Mouse (Mus musculus) hindlimb bud, embryonic 11.5 days (tissue): ENCODE results near the gene Klhl10.

Experiments used
- DNase-seq: peaks from one replicate; pipeline ENCODE4 v3.0.0-alpha.2; 2012; ENCODE audit warnings: low read depth, low spot score; ENCODE audit errors: extremely low spot score

Gene Klhl10

GRCm38 (mm10) chr11:100408076-100408834 is 33.5 kb upstream of the Klhl10 start:
- DNase-seq: no peak

GRCm38 (mm10) chr11:100408835-100409462 is 32.8 kb upstream of the Klhl10 start:
- no peak for DNase-seq

DNA sequence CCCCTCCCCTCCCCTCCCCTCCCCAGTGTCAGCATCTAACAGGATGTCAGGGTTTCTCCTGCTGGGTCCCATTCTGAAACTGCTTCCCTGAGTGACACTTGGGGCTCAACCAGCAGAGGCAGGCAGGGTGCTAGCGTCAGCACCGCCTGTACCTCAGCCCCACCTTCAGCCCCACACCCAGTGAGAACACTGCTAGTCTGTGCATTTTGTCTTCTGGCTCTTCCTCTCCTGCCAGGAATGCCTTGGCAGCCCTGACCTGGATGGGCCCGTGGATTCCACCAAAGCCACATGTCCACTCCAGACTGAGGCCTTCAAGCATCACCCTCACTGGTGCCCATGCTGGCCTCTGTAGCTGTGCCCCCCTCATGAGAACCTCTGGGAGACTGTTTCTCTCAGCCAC is 32.0 kb upstream of the Klhl10 start:
- DNase-seq: no peak

- DNase-seq: no peak
Observed at GRCm38 (mm10) chr11:100411736-100412135, 30.0 kb upstream of the Klhl10 start.

GRCm38 (mm10) chr11:100413541-100413940 is 28.2 kb upstream of the Klhl10 start:
- no peak for DNase-seq

GRCm38 (mm10) chr11:100414021-100414913 is 27.4 kb upstream of the Klhl10 start, which contains the start of gene P3h4:
TSS of gene P3h4 (minus strand) at chr11:100414836.
- no peak for DNase-seq

GRCm38 (mm10) chr11:100414914-100415822 is 26.5 kb upstream of the Klhl10 start, which contains the start of gene Fkbp10:
TSS of gene Fkbp10 (plus strand) at chr11:100415697.
- DNase-seq: no peak

DNA sequence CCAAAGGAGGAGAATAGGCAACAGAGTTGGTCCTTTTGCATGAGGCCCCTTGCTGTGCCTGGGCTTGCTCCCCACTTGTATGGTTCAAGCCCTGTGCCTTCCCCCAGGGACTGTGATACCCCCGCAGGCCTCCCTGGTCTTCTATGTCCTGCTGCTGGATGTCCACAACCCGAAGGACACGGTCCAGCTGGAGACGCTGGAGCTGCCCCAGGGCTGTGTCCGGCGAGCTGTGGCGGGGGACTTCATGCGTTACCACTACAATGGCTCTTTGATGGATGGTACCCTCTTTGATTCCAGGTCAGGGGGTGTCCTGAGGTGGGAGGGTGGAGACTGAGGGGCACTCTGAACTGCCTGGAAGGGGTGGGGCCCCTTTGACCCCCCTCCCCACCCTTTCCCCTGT is 20.2 kb upstream of the Klhl10 start:
- DNase-seq: no peak

DNA sequence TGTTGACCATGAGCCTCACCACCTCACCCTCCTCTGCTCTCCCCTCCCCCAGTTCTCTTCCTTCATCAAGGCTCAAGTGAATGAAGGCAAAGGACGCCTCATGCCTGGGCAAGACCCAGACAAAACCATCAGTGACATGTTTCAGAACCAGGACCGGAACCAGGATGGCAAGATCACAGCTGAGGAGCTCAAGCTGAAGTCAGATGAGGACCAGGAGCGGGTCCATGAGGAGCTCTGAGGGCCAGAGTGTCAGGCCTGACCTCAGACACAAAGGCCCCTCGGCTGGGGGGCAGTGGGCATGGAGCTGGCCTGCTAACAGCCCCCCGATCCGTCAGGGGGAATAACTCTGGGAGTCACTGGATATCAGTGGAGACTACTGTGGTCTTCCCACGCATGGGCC is 17.9 kb upstream of the Klhl10 start:
- DNase-seq: no peak

DNA sequence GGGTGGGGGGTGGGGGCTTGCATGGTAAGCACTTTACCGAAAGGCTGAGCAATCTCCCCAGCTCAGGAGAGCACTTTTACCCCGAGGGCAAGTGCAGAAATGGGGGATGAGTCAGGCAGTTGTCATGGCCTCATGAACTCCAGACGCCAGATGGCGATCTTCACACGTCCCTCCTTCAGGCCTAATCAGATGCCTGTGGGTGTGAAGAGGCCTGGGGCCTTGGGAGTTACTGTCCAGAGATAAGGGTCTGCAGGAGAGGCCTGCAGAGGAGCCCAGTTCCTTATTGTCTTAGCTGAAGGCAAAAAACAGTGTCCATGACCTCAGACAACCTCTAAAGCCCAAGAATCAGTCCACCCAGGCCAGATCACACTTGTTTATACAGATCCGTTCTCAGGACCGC is 15.9 kb upstream of the Klhl10 start:
- peak; percentile 53 for DNase-seq

GRCm38 (mm10) chr11:100426820-100427219 is 14.9 kb upstream of the Klhl10 start:
- DNase-seq: no peak

- no peak for DNase-seq
Observed at GRCm38 (mm10) chr11:100428612-100429199, 13.0 kb upstream of the Klhl10 start.

- DNase-seq: no peak
Observed at GRCm38 (mm10) chr11:100430052-100430451, 11.7 kb upstream of the Klhl10 start.

DNA sequence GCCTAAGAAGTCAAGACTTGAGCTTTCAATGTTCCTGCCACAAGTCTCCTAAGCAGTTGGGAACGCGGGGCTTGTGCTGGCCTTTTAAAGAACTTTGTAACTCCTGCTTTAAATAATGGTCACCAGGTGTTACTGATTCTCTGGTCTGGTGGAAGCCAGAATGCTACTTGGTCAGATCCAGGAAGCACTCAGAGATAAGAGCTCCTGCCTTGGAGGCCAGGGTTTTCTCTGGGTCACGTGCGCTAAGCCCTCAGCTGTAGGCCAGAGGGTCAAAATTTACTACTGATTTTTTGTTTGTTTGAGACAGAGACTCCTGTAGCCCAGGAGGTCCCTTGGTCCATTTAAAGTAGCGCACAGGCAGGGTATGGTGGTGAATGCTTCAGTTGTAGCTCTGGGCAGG is 9.7 kb upstream of the Klhl10 start:
- DNase-seq: no peak

DNA sequence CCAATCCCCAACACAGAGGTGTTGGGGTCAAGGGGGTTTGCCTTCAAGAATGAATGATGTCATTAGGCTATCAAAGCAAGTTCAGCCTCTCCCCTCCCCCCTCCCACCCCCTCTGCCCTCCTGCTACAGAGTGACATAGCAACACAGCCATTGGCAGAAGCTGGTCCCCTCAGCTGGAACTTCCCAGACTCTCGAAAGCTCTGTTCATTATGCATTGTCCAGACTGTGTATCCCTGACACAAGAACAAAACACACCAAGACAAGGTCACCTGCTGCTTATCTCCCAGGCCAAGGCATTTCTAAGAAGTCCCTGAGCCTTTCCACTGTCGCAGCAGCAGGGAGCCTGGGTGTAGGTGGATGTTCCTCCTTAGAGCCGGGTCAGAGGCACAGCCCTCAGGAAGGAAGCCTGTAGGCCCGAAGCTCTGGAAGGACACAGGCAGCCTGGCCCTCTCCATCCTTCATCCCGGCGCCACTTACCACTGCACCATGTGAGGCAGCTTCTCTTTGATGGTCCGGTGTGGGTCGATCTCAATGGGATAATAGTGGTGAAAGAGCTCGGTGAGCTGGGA is 6.0 kb upstream of the Klhl10 start:
- DNase-seq: no peak

DNA sequence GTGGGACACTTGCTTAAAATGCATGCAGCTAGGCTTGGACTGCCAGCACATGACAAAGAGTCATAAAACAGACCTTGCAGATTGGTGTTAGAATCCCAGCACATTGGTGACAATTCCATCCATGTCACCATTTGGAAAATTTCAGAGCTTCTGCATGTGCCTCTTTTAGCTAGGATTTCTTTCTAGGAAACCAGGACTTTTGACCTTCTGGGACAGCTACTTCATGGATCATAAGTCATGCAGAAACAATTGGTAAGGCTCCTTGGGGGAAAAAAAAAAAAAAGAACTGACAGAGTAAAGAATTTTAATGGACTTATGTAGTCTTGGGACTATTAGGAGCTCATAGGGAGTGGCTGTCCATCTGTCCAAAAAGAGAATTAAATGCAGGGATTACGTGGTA is 3.8 kb upstream of the Klhl10 start:
- no peak for DNase-seq

GRCm38 (mm10) chr11:100440691-100441522 is 810 bp upstream of the Klhl10 start:
- DNase-seq: no peak

- DNase-seq: no peak
Observed at GRCm38 (mm10) chr11:100442625-100443024, 908 bp downstream of the Klhl10 start.

DNA sequence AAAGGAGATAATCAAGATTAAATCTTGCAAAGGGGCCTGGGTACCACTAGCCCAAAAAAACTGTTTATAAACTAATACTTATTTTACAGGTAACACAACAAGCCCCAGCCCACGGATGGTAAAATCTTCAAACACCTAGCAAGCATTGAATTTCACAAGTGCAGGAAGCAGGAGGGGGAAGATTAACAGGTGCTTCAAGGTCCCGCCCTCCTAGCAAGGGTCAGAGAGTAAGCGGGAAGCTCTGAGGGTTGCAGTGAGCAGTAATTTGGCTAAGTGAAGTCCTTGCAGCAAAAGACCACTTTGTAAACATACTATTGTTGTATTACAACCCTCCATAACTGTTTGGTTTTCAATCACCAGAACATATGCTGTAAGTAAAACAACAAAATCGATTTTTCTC is 15.5 kb downstream of the Klhl10 start:
- no peak for DNase-seq
